Mouse (Mus musculus) telencephalon, adult 2 months (tissue): ENCODE results near the gene Gpsm3.

ENCODE experiments used
- DNase-seq: peaks from one replicate; pipeline ENCODE4 v3.0.0-alpha.2; 2011; ENCODE audit warnings: low read depth, low spot score

Gpsm3 gene

GRCm38 (mm10) chr17:34629221-34629751 is 39.7 kb downstream of the Gpsm3 start, which contains the start of gene Prrt1:
Prrt1 (plus strand) TSS chr17:34629533.
- DNase-seq: peak; percentile 89

GRCm38 (mm10) chr17:34629796-34630603 is 40.4 kb downstream of the Gpsm3 start:
- no peak for DNase-seq

GRCm38 (mm10) chr17:34630761-34631301 is 41.2 kb downstream of the Gpsm3 start:
- DNase-seq: no peak

- no peak for DNase-seq
These were observed 42.0 kb downstream of the Gpsm3 start for GRCm38 (mm10) chr17:34631647-34632046.

- peak; percentile 88 for DNase-seq
These were observed 42.7 kb downstream of the Gpsm3 start for GRCm38 (mm10) chr17:34632261-34632691.

GRCm38 (mm10) chr17:34635671-34636070 is 46.1 kb downstream of the Gpsm3 start:
- DNase-seq: no peak

GRCm38 (mm10) chr17:34637459-34637858 is 47.9 kb downstream of the Gpsm3 start:
- DNase-seq: no peak

GRCm38 (mm10) chr17:34639461-34640255 is 50.1 kb downstream of the Gpsm3 start:
- no peak for DNase-seq

GRCm38 (mm10) chr17:34640778-34641601 is 51.4 kb downstream of the Gpsm3 start:
- DNase-seq: peak; percentile 72
